Mouse (Mus musculus) frontal cortex, adult 2 months (tissue): Measurements from ENCODE around the gene Olfr115. TPM values are rescaled to one million over a fixed set of nuclear protein-coding genes. Genes with fewer than 3 reads are reported as not detected.

ENCODE experiments used
- DNase-seq, 2 experiments: peaks; one replicate each; pipeline ENCODE4 v3.0.0; 2022; ENCODE audit warnings: low spot score in 1 of 2; ENCODE audit errors: extremely low spot score in 1 of 2
- polyA plus RNA-seq: library from polyadenylated mRNA; depleted of rRNA; stranded (reverse); fragments of >200 nt; gene quantifications from 2 replicates; pipeline ENCODE4 v1.2.3, GENCODE M21; 2012; rRNA removed

The Olfr115 gene
- 0.11 TPM in 1 of 2 replicates, not detected in the other for polyA plus RNA-seq

DNA sequence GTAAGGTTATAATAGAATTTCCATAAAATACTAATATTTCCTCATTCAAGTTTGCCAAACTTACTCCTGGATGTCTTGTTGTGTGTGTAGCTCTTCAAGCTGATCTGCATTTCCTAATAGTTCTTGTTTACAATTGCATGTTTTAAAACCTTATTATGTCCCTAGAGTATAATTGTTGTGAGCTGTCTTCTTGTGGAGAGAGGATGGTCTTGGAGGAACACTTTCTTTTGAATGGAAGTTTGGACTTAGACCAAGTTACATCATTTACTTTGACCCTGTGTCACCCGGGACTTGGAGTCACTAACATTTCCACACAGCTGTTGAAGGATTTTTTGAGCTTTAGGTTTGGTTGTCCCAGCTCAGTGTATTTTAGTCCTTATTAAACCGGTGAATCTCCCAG is at the start of gene Olfr115, which contains the start of gene Olfr116:
TSS of gene Olfr115 (minus strand) at position 101 of the 400 bp plus-strand sequence.
TSS of gene Olfr116 (minus strand) at position 191 of the 400 bp plus-strand sequence.
- DNase-seq = no peak

DNA sequence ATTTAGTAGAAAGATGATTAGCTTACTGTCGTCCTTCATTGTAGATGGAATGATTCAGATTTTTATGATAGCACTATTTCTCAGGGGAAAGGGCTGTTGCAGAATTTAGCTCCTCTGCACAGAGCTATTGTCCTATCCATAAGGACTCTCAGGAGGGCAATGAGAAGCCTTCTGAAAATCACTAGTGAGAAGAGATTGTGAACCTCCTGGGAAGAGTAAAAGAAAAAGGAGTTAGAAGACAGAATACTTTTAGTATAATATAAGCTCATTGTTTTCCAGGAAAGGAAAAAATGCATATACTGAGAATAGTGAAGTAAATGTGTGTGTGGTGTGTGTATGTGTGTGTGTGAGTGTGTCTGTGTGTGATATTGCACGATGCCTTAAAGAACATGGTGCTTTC is 39.8 kb upstream of the Olfr115 start, which contains the start of gene Olfr118:
TSS of gene Olfr118 (plus strand) at position 301 of the 400 bp plus-strand sequence.
- no peak for DNase-seq

DNA sequence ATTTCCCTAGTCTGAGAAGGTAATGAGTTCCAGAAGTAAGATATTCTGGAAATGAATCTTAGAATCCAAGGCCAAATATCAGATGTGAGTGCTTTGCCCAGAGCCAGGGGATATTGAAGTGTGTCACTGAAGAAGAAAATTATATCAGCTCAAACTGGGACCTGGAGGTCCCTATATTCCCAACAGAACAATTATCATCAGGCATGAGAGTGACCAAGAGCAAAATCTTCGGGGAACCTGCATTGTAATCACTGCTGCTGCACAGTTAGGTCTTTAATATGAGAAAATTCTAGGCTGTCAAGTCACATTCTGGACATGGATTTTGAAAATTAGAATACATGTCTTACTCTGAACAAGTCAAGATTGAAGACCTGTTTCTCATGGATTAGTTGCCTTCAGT is 36.8 kb upstream of the Olfr115 start, which contains the start of gene Olfr117:
TSS of gene Olfr117 (minus strand) at position 101 of the 400 bp plus-strand sequence.
- no peak for DNase-seq

DNA sequence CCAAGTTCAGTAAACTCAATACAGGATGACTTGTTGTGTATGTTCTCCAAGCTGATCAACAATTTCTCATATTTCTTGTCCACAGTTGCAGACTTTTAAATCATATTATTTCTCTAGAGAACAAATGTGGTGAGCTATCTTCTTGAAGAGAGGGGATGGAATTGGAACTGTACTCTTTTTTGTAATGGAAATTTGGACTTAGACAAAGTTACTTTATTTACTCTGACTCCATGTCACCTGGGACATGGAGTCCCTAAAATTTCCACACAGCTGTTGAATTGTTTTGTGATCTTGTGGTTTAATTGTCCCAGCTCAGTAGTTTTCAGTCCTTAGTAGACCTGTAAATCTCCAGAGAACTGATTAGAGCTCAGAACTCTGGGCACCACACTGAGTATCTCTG is 34.3 kb downstream of the Olfr115 start, which contains the start of gene Olfr114:
TSS of gene Olfr114 (minus strand) at position 101 of the 400 bp plus-strand sequence.
- no peak for DNase-seq

DNA sequence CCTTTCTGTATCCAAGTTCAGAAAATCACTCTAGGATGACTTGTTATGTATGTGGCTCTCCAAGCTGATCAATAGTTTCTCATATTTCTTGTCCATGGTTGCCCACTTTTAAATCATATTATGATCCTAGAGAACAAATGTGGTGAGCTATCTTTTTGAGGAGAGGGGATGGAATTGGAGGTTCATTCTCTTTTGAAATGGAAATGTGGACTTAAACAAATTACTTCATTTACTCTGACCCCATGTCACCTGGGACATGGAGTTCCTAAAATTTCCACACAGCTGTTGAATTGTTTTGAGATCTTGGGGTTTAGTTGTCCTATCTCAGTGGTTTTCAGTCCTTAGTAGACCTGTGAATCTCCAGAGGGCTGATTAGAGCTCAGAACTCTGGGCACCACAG is 49.3 kb downstream of the Olfr115 start, which contains the start of gene Olfr113:
TSS of gene Olfr113 (minus strand) at position 101 of the 400 bp plus-strand sequence.
- DNase-seq = no peak

DNA sequence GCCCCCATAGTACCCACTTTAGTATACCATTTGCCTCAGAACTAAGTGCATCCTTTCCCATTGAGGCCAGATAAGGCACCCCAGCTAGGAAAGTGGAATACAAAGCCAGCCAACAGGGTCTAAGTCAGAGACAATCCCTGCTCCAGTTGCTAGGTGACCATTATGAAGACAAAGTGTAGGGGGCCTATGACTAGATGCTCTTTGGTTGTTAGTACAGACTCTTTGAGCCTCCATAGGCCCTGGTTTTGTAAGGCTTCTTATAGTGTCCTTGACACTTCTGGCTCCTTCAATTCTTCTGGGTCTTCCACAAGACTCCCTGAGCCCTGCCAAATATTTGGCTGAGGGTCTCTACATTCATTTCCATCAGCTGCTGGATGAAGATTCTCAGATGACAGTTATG is 57.6 kb downstream of the Olfr115 start, which contains the start of gene Olfr112:
TSS of gene Olfr112 (minus strand) at position 101 of the 400 bp plus-strand sequence.
- DNase-seq = no peak

Other genes with a start within 250 kb of the Olfr115 start
- not detected in 2 replicates for gene Olfr105-ps, start 248.1 kb downstream of the Olfr115 start, polyA plus RNA-seq
- not detected in 2 replicates for gene Olfr106-ps, start 236.7 kb downstream of the Olfr115 start, polyA plus RNA-seq
- gene Olfr107, start 227.9 kb downstream of the Olfr115 start, polyA plus RNA-seq = not detected in 2 replicates
- not detected in 2 replicates for gene Olfr108, start 181.6 kb downstream of the Olfr115 start, polyA plus RNA-seq
- gene Olfr109, start 168.2 kb downstream of the Olfr115 start, polyA plus RNA-seq = 0.02 TPM in 1 of 2 replicates, not detected in the other
- not detected in 2 replicates for gene H2-M2, start 143.6 kb downstream of the Olfr115 start, polyA plus RNA-seq
- 0.82 and 0.96 TPM in 2 replicates for gene Olfr110, start 134.6 kb downstream of the Olfr115 start, polyA plus RNA-seq
- 1.3 and 1.6 TPM in 2 replicates for gene Olfr111, start 119.1 kb downstream of the Olfr115 start, polyA plus RNA-seq
- gene Olfr112, start 57.7 kb downstream of the Olfr115 start, polyA plus RNA-seq = not detected in 2 replicates
- not detected in 2 replicates for gene Olfr113, start 49.4 kb downstream of the Olfr115 start, polyA plus RNA-seq
- not detected in 2 replicates for gene Olfr114, start 34.4 kb downstream of the Olfr115 start, polyA plus RNA-seq
- gene Olfr116, start 90 bp upstream of the Olfr115 start, polyA plus RNA-seq = not detected in 2 replicates
- not detected in 2 replicates for gene Olfr117, start 36.7 kb upstream of the Olfr115 start, polyA plus RNA-seq
- 0.10 and 0.15 TPM in 2 replicates for gene Olfr118, start 39.9 kb upstream of the Olfr115 start, polyA plus RNA-seq
- gene Olfr119, start 69.5 kb upstream of the Olfr115 start, polyA plus RNA-seq = 0.06 TPM in 1 of 2 replicates, not detected in the other
- not detected in 2 replicates for gene Olfr120, start 94.7 kb upstream of the Olfr115 start, polyA plus RNA-seq
- gene Olfr121, start 121.7 kb upstream of the Olfr115 start, polyA plus RNA-seq = 0.08 TPM in 1 of 2 replicates, not detected in the other
- gene Olfr122, start 141.5 kb upstream of the Olfr115 start, polyA plus RNA-seq = 0.08 TPM in 1 of 2 replicates, not detected in the other
- not detected in 2 replicates for gene Olfr123, start 166.4 kb upstream of the Olfr115 start, polyA plus RNA-seq
- 0.04 TPM in 1 of 2 replicates, not detected in the other for gene Olfr124, start 172.8 kb upstream of the Olfr115 start, polyA plus RNA-seq
- not detected in 2 replicates for gene Olfr125, start 205.8 kb upstream of the Olfr115 start, polyA plus RNA-seq
- not detected in 2 replicates for gene Olfr126, start 220.4 kb upstream of the Olfr115 start, polyA plus RNA-seq